Mouse (Mus musculus) left cerebral cortex, adult 8-10 months (tissue): ENCODE data around the gene Uaca. TPM values are rescaled to one million over a fixed set of nuclear protein-coding genes. Genes with fewer than 3 reads are reported as not detected.

Source experiments
- total RNA-seq, 4 experiments: library from RNA; stranded (reverse); gene quantifications; 2 replicates each; pipeline ENCODE4 v1.2.4; 2022

The Uaca gene
- total RNA-seq, 4 experiments from 2014 or later, result 6.8 to 10.6 (median 7.5) TPM

Other genes starting within 250 kb of the Uaca start
- gene Lrrc49, start 106.4 kb upstream of the Uaca start, total RNA-seq, result 10 to 100 TPM; 75.0 to 97.8 (median 88.4) TPM
- gene Larp6, start 81.6 kb upstream of the Uaca start, total RNA-seq, result 10 to 100 TPM; 43.2 to 46.2 (median 43.7) TPM